Mouse (Mus musculus): ENCODE data around the gene Gm20696.

Gm20696 gene

DNA sequence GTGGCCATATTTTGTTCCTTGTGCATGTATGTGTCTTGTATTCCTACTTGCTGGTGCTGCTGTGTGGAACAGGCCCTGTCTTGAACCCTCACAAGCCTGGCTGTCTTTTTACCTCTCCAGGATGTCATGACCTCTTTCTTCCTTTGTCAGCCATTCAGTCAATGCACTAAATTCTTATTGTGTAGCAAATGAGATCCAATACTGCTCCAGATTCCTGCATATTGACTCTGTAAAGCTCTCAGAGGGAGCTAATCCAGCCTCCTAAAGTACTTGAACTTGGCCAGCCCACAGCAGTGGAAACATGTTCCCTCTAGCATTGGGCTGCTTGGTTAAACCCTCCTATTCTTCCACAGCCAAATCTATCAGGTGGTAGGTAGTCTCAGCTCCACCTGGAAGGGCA lies 425.8 kb downstream of the Gm20696 start:
- no peak for DNase-seq

DNA sequence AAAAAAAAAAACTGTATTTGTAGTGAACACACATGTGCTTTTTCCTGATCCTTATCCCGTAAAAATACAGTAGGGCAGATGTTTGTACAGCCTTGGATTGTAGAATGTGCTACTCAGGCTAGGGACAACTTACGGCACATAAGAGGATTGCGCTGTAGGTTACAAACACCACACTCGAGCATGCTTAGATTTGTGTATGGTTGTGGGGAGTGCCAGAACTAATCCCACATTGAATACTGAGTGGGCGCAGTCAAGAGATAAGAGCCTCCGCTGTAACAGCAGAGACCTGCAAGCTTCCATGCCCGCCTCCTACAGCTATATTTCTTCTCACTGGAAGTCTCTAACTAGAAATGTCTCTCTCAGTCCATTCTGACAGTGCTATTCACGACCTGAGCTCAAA lies 431.0 kb downstream of the Gm20696 start:
- DNase-seq = no peak

DNA sequence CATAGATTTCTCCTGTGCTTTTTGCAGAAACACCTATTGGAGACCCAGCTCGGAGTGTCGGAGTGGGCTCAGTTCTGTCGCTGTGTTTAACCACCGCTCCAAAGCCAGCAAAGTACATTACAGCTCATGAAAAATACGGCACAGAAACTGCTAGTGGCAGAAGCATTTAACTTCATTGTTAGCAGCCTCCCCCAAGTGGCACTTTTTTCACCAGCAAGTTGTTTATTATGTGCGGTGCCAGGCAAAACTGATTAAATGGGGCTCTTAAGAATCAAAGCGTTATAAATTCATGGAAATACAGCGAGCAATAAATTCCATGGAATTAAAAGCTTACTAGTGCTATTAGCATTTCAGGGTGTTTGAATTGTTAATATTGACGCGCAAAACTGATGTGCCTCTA lies 433.2 kb downstream of the Gm20696 start:
- no peak for DNase-seq

DNA sequence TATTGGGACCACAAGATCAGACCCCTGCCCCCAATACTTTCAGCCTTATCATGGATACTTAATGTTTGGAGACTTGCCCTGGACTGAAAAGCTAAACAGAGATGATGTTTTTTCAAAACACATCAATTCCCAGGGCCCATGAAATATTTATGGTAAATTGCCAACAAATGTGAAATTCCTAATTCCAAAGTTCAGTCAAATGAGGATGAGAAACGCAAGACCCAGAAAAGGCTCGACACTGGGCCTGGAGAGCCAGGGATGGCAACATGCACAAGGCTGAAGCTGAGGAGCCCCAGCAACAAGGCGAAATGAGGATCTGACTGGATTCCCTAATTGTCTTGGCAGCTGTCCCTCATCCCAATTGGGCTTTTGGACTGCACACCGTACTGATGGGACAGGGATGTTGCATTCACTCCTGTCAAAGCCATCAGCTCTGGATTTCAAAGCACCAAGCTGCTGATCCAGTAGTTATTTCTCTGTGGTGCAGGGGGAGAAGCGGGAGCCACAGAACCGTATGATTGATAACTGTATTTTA lies 438.2 kb downstream of the Gm20696 start:
- DNase-seq = peak; percentile 93

DNA sequence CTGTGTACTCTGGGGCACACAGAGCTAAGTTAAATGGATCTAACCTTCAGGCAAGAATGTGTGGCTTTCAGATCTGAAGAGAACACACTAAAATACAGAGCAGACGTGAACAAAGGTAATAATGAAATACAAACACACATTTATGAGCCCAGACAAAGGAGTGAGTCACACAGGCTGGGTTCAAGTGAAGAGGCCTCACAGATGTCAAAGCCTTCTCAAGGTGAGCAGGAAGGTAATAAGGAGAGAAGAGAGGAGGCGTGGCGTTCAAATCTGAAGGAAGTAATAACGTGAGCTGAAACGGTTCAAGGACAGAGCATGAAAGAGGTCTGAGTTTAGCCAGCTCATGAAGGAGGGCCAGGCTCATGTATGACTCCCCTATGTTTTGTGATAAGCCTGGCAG lies 445.4 kb downstream of the Gm20696 start:
- no peak for DNase-seq

DNA sequence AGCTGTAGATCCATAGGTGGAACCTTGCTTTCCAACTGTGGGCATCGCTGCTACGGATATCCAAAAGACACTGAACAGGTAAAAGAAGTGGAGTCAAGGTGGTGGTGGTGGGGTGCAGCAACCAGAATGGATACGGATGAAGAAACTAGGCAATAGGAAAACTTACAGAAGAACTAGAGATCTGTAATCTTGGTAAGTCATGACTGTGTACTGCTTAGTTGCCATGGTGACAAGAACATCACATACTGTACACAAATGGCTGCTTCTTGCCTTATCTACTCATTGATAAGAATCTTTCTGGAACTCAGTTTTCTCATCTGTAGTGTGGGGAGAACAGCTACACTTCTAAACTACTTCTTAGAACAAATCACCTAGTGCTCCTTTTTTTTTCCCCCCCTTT lies 446.1 kb downstream of the Gm20696 start:
- no peak for DNase-seq

DNA sequence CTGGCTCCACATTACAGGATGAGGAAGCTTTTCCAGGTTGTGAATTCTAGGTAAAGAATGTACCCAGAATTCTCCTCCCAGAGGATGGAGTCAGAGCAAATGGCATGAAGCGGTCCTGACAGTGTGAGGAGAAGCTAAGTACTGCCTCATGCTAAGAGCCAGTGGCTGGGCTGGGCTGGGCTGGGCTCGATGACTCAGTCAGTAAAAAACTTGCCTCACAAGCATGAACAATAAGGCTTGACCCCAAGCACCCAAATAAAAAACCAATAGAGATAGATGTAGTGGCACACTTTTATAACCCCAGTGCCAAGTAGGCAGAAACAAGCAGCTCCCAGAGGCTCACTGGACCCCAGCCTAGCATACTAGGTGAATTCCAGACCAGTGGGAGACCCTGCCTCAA lies 448.8 kb downstream of the Gm20696 start:
- DNase-seq = no peak

DNA sequence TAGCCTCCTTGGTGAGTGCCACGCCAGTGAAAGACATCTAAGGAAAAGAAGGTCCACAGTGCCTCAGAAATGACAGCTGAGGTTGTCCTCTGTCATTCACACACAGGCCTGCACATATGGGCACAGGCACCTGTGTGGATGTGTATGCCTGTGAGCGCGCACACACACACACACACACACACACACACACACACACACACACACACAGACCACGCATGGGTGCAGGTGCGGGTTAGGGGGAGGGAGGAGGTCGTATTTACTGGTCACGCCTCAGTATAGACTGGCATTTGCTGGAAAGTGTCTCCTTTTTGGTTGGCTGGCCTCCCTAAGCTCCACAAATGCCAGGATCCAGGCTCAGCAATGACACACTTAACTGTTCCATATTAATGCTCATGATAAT lies 449.4 kb downstream of the Gm20696 start:
- DNase-seq = no peak

DNA sequence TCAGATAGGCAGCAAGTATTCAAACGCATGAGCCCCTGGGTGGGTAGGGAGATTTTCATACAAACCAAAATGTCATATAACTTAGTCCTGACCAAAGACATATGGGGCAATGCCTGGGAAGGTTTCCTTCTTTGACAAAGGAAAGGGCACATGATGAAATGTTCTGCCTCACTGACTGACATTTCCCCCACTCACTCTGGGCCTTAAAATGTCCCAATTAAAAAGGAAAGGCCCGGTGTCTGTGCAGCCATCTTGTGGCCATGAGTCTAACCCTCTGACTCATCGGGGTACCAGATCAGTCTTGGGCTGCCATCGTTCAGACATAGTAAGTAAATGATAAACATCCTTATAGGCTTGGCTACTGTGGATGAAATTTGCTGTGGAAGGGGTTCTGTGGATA lies 454.1 kb downstream of the Gm20696 start:
- DNase-seq = no peak

DNA sequence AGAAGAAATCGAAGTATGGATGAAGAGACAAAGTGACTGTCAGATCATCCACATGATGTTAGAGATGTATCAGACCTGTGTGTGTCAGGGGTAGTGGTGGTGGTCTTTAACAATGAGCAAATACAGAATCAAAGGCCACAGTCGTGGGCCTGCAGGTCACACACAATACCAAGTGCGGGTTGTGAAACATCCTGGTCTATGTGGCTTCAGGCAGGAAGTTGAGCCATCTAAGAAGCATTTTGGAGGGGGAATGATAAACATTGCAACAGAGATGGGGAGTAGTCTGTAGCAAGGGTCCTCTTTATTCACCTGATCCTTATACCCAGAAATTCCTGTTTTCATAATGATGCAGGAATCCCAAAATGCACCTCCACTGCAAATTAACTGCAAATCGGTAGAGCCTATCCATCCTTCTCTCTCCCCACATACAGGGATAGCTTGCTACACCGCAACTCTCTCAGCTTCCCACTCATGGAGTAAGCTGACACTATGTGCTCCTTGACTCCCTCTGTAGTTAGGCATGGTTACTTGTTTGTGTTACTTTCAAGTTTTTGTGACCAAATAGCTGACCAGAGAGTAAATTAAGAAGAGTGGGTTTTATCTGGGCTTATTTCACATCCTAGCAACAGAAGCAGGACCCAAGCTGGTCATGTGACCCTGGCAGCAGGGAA lies 454.8 kb downstream of the Gm20696 start:
- DNase-seq = no peak

DNA sequence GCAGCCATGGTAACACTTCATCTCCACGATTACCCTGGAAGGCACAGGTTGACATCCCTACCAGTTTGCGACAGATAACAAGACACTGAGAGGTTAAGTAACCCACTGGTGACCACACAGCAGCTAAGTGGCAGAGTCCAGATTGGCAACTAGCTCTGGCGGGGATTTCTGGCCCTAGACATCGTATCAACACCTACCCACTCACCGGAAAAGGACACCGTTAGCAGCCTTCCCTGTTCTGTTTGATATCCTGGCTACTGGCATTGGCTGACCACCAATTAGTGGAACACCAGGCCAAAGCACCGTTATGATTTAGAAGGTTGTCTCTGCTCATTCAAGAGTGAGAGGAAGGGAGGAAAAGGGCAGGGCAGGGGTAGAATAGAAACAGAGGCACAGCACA lies 456.4 kb downstream of the Gm20696 start:
- DNase-seq = no peak

Measured in heart, adult 11 months (tissue).